Mouse (Mus musculus) lung, postnatal 0 days (tissue): ENCODE results near the gene Rundc3a.

Experiments
- CTCF ChIP-seq: IDR thresholded peaks from 2 replicates; pipeline ENCODE4 v1.5.1; 2016; ENCODE audit warnings: antibody characterized with exemption, mild to moderate bottlenecking
- EP300 ChIP-seq: IDR thresholded peaks from 2 replicates; pipeline ENCODE4 v1.6.1; 2016; ENCODE audit warnings: antibody characterized with exemption, mild to moderate bottlenecking, control low read depth

- TF ChIP-seq EP300 (no peak), CTCF (no peak)
Measured at GRCm38 (mm10) chr11:102433866-102434265, 40.7 kb downstream of the Rundc3a start.
